Mouse (Mus musculus): Measurements from ENCODE around the gene Nsg2. TPM values are rescaled to one million over a fixed set of nuclear protein-coding genes. Genes with fewer than 3 reads are reported as not detected.

Nsg2 gene
- polyA plus RNA-seq, 1 experiment: 299 TPM

DNA sequence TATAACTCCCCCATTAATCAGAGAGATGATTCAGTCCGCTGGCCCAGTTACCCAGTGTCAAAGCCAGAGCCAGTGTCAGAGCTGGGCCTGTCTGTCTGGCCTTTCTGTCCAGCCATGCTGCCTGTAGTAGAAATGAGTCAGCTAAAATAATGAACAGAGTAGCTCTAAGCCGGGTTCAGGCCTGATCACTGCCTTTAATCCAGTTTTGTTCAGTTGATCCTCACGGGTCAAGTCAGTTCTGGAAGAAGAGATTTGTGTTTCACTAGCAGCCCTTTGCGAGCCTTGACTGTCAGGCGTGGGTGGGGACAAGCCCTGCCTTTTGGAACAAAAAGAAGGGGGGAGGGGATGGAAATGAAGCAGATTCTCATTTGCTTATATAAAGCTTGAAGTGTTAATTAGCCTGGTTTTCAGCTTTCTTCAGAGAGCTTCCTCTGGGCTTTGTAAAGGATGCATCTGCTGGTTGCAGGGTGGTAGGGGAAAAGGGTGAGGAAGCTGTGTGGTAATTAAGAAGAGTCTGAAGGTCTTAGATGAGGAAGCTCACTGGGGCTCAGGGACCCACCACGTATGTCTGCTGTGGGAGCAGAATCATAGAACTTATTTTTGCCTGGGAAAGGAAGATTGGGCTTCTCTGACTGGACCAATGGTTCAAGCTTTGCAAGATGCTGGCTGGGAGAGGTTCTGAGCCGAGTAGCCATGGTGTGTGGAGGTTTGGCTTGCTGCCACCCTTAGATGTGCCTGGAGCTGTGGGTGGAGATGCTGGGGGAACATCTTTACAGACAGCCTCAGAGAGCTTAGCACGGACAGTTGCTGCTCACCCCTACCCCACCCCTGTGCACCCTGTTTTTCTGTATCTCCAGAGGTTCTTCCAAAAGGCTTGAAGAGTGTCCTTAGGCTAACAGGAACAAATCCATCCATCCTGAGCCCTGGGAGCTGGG, 20.0 kb downstream of the Nsg2 start:
- 13% methylated on average over 8 of the region's 8 CpGs for WGBS
- Histone ChIP-seq H3K36me3 (ENCODE audit: control insufficient read depth, insufficient read depth, low read length) (peaks cover 47% of the 10 kb centered on the region), H3K4me3 (ENCODE audit: control insufficient read depth, insufficient read depth, low read length) (no peak overlapping the region), H3K27ac (ENCODE audit: control insufficient read depth, insufficient read depth, low read length) (peak overlapping the region; percentile 50), H3K4me1 (replicated peaks; ENCODE audit: control insufficient read depth, insufficient read depth, low read length) (peaks cover 39% of the 10 kb centered on the region), H3K27me3 (ENCODE audit: control insufficient read depth, insufficient read depth, low read length) (no peaks in the 10 kb centered on the region)
- peak; percentile 16 for DNase-seq
- TF ChIP-seq CTCF (IDR thresholded peaks at IDR 0.05; ENCODE audit: borderline replicate concordance, control insufficient read depth, extremely low read depth, insufficient read depth, low read length, poor library complexity): no peak
- no peak for TF ChIP-seq POLR2A (IDR thresholded peaks at IDR 0.05; ENCODE audit: control insufficient read depth, extremely low read depth, insufficient read depth, low read length, poor library complexity)

GRCm38 (mm10) chr11:32026634-32027033, 26.4 kb downstream of the Nsg2 start:
- Histone ChIP-seq H3K36me3 (ENCODE audit: control insufficient read depth, insufficient read depth, low read length) (peaks cover 13% of the 10 kb centered on the region; the same call in 1 of the 2 replicates), H3K4me3 (ENCODE audit: control insufficient read depth, insufficient read depth, low read length) (no peak overlapping the region), H3K27me3 (ENCODE audit: control insufficient read depth, insufficient read depth, low read length) (no peaks in the 10 kb centered on the region), H3K27ac (ENCODE audit: control insufficient read depth, insufficient read depth, low read length) (no peak overlapping the region), H3K4me1 (replicated peaks; ENCODE audit: control insufficient read depth, insufficient read depth, low read length) (peaks cover 29% of the 10 kb centered on the region)
- 93% methylated on average over 5 of the region's 5 CpGs for WGBS
- no peak for TF ChIP-seq CTCF (IDR thresholded peaks at IDR 0.05; ENCODE audit: borderline replicate concordance, control insufficient read depth, extremely low read depth, insufficient read depth, low read length, poor library complexity)
- TF ChIP-seq POLR2A (IDR thresholded peaks at IDR 0.05; ENCODE audit: control insufficient read depth, extremely low read depth, insufficient read depth, low read length, poor library complexity): no peak
- DNase-seq: no peak

- WGBS: 86% methylated on average over 7 of the region's 7 CpGs
- H3K27me3 ChIP-seq (ENCODE audit: control insufficient read depth, insufficient read depth, low read length): no peaks in the 10 kb centered on the region
Measured at GRCm38 (mm10) chr11:32027474-32028342, 27.4 kb downstream of the Nsg2 start.

DNA sequence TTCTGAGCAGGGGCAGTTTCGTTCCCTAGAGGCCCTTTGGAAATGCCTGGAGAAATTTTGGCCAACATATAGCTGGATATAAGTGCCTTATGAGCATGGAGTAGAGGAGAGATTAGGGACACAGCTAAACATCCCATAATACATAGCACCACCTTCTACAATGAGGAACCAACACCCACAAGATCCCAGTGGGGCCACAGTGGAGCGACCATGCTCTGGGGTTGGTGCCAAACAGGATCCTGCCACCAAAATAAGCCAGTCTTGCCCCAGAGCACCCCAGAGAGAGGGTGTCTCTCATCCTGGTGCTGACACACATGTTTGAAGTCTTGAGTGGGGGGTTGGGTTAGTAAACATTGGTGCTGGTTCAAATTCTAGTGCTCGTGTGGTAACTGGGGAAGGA, 28.3 kb downstream of the Nsg2 start:
- DNase-seq: no peak
- peaks cover 28% of the 10 kb centered on the region for H3K4me1 ChIP-seq (replicated peaks; ENCODE audit: control insufficient read depth, insufficient read depth, low read length)
- WGBS: 59% methylated on average over 3 of the region's 3 CpGs
- 0 out of 2 replicates have a peak, but pooled peaks cover 5% of the 10 kb centered on the region for H3K36me3 ChIP-seq (ENCODE audit: control insufficient read depth, insufficient read depth, low read length)
- no peak for TF ChIP-seq CTCF (IDR thresholded peaks at IDR 0.05; ENCODE audit: borderline replicate concordance, control insufficient read depth, extremely low read depth, insufficient read depth, low read length, poor library complexity)
- no peak for TF ChIP-seq POLR2A (IDR thresholded peaks at IDR 0.05; ENCODE audit: control insufficient read depth, extremely low read depth, insufficient read depth, low read length, poor library complexity)
- H3K4me3 ChIP-seq (ENCODE audit: control insufficient read depth, insufficient read depth, low read length): no peak overlapping the region
- H3K27ac ChIP-seq (ENCODE audit: control insufficient read depth, insufficient read depth, low read length): no peak overlapping the region
- no peaks in the 10 kb centered on the region for H3K27me3 ChIP-seq (ENCODE audit: control insufficient read depth, insufficient read depth, low read length)

More at GRCm38 (mm10) chr11:32027474-32028342, 27.4 kb downstream of the Nsg2 start:
- no peak for DNase-seq
- TF ChIP-seq CTCF (IDR thresholded peaks at IDR 0.05; ENCODE audit: borderline replicate concordance, control insufficient read depth, extremely low read depth, insufficient read depth, low read length, poor library complexity) (no peak), POLR2A (IDR thresholded peaks at IDR 0.05; ENCODE audit: control insufficient read depth, extremely low read depth, insufficient read depth, low read length, poor library complexity) (no peak)
- no peak overlapping the region for H3K27ac ChIP-seq (ENCODE audit: control insufficient read depth, insufficient read depth, low read length)
- H3K36me3 ChIP-seq (ENCODE audit: control insufficient read depth, insufficient read depth, low read length): 0 out of 2 replicates have a peak, but pooled peaks cover 5% of the 10 kb centered on the region
- peaks cover 26% of the 10 kb centered on the region for H3K4me1 ChIP-seq (replicated peaks; ENCODE audit: control insufficient read depth, insufficient read depth, low read length)
- no peak overlapping the region for H3K4me3 ChIP-seq (ENCODE audit: control insufficient read depth, insufficient read depth, low read length)

- Histone ChIP-seq H3K4me3 (ENCODE audit: control insufficient read depth, insufficient read depth, low read length) (no peak overlapping the region), H3K4me1 (replicated peaks; ENCODE audit: control insufficient read depth, insufficient read depth, low read length) (peaks cover 34% of the 10 kb centered on the region), H3K36me3 (ENCODE audit: control insufficient read depth, insufficient read depth, low read length) (0 out of 2 replicates have a peak, but pooled peaks cover under 1% of the 10 kb centered on the region), H3K27me3 (ENCODE audit: control insufficient read depth, insufficient read depth, low read length) (no peaks in the 10 kb centered on the region), H3K27ac (ENCODE audit: control insufficient read depth, insufficient read depth, low read length) (no peak overlapping the region)
- no peak for DNase-seq
- 94% methylated on average over 5 of the region's 5 CpGs for WGBS
- TF ChIP-seq CTCF (IDR thresholded peaks at IDR 0.05; ENCODE audit: borderline replicate concordance, control insufficient read depth, extremely low read depth, insufficient read depth, low read length, poor library complexity) (no peak), POLR2A (IDR thresholded peaks at IDR 0.05; ENCODE audit: control insufficient read depth, extremely low read depth, insufficient read depth, low read length, poor library complexity) (no peak)
Measured at GRCm38 (mm10) chr11:32029356-32029755, 29.1 kb downstream of the Nsg2 start.

DNA sequence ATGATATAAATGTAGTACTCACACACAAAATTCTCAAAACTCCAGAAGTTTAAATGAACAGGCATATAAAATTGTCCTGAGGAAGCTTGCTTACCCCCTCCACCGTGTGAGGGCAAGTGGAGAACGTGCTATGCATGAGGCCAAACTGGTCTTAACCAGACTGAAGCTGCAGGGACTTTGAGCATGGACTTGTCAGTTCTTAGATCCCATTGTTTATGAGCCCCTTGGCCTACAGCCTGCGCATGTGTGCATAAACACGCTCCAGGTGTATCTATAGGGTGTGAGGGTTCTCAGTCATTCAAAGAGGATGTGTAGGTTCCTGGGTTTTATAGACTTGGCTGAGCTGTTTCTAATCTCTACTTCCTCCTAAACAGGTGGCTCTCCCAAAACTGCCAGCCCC, 31.1 kb downstream of the Nsg2 start:
- no peak for DNase-seq
- peaks cover 34% of the 10 kb centered on the region for H3K4me1 ChIP-seq (replicated peaks; ENCODE audit: control insufficient read depth, insufficient read depth, low read length)
- TF ChIP-seq POLR2A (IDR thresholded peaks at IDR 0.05; ENCODE audit: control insufficient read depth, extremely low read depth, insufficient read depth, low read length, poor library complexity) (no peak), CTCF (IDR thresholded peaks at IDR 0.05; ENCODE audit: borderline replicate concordance, control insufficient read depth, extremely low read depth, insufficient read depth, low read length, poor library complexity) (no peak)
- H3K36me3 ChIP-seq (ENCODE audit: control insufficient read depth, insufficient read depth, low read length): peaks cover 3% of the 10 kb centered on the region; the same call in 1 of the 2 replicates
- H3K27me3 ChIP-seq (ENCODE audit: control insufficient read depth, insufficient read depth, low read length): no peaks in the 10 kb centered on the region
- H3K4me3 ChIP-seq (ENCODE audit: control insufficient read depth, insufficient read depth, low read length): no peak overlapping the region
- peak overlapping the region; percentile 54; the same call in 1 of the 2 replicates for H3K27ac ChIP-seq (ENCODE audit: control insufficient read depth, insufficient read depth, low read length)
- 14% methylated on average over 4 of the region's 4 CpGs for WGBS
